Mouse (Mus musculus): ENCODE measurements around the gene Gng8. TPM values are rescaled to one million over a fixed set of nuclear protein-coding genes. Genes with fewer than 3 reads are reported as not detected.

The Gng8 gene
- total and polyA plus RNA-seq, 2 experiments from 2014 or later: 4.1 to 4.7 TPM

- Histone ChIP-seq H3K27me3 (ENCODE audit: insufficient read depth, low read length) (no peaks in the 10 kb centered on the region), H3K27ac (no peak overlapping the region), H3K36me3 (ENCODE audit: insufficient read depth, low read length) (no peaks in the 10 kb centered on the region), H3K4me1 (ENCODE audit: insufficient read depth, low read length) (no peaks in the 10 kb centered on the region), H3K4me2 (ENCODE audit: low read depth, low read length) (no peak overlapping the region), H3K9me3 (ENCODE audit: low read length) (no peaks in the 10 kb centered on the region), H3K9ac (replicated peaks; ENCODE audit: low read length) (no peak overlapping the region), H3K4me3 (ENCODE audit: low read length) (no peak overlapping the region)
- WGBS: 60% methylated on average over 9 of the region's 9 CpGs
- no peak for ATAC-seq
- DNase-seq (ENCODE audit: low spot score): no peak
- no peak for TF ChIP-seq CTCF (IDR thresholded peaks at IDR 0.05; ENCODE audit: low read depth)
These were observed 14.0 kb downstream of the Gng8 start for GRCm38 (mm10) chr7:16905491-16906021.

GRCm38 (mm10) chr7:16906281-16906680 is 14.7 kb downstream of the Gng8 start, which contains the start of gene Ptgir:
Gene Ptgir, plus strand, starts transcription at chr7:16906490.
- 16% methylated on average over 6 of the region's 6 CpGs for WGBS
- no peak for DNase-seq (ENCODE audit: low spot score)
- no peak for TF ChIP-seq CTCF (IDR thresholded peaks at IDR 0.05; ENCODE audit: low read depth)
- no peak for ATAC-seq
- Histone ChIP-seq H3K27me3 (ENCODE audit: insufficient read depth, low read length) (no peaks in the 10 kb centered on the region), H3K4me1 (ENCODE audit: insufficient read depth, low read length) (no peaks in the 10 kb centered on the region), H3K9ac (replicated peaks; ENCODE audit: low read length) (no peak within 1 kb of the TSS), H3K4me3 (ENCODE audit: low read length) (no peak within 1 kb of the TSS), H3K9me3 (ENCODE audit: low read length) (no peaks in the 10 kb centered on the region), H3K36me3 (ENCODE audit: insufficient read depth, low read length) (no peaks in the 10 kb centered on the region), H3K4me2 (ENCODE audit: low read depth, low read length) (no peak within 1 kb of the TSS), H3K27ac (no peak within 1 kb of the TSS)

- WGBS: 90% methylated on average over 41 of the region's 41 CpGs
- Histone ChIP-seq H3K9ac (replicated peaks; ENCODE audit: low read length) (no peak overlapping the region), H3K4me2 (ENCODE audit: low read depth, low read length) (no peak overlapping the region), H3K4me1 (ENCODE audit: insufficient read depth, low read length) (no peaks in the 10 kb centered on the region), H3K36me3 (ENCODE audit: insufficient read depth, low read length) (no peaks in the 10 kb centered on the region), H3K9me3 (ENCODE audit: low read length) (no peaks in the 10 kb centered on the region), H3K27me3 (ENCODE audit: insufficient read depth, low read length) (no peaks in the 10 kb centered on the region), H3K4me3 (ENCODE audit: low read length) (no peak overlapping the region), H3K27ac (no peak overlapping the region)
- no peak for TF ChIP-seq CTCF (IDR thresholded peaks at IDR 0.05; ENCODE audit: low read depth)
- ATAC-seq (no peak), DNase-seq (ENCODE audit: low spot score) (no peak)
These were observed 15.4 kb downstream of the Gng8 start for GRCm38 (mm10) chr7:16906889-16907559.

GRCm38 (mm10) chr7:16907842-16908241 is 16.3 kb downstream of the Gng8 start:
- no peak for TF ChIP-seq CTCF (IDR thresholded peaks at IDR 0.05; ENCODE audit: low read depth)
- DNase-seq (ENCODE audit: low spot score) (no peak), ATAC-seq (no peak)
- Histone ChIP-seq H3K4me3 (ENCODE audit: low read length) (no peak overlapping the region), H3K4me1 (ENCODE audit: insufficient read depth, low read length) (no peaks in the 10 kb centered on the region), H3K9me3 (ENCODE audit: low read length) (no peaks in the 10 kb centered on the region), H3K27ac (no peak overlapping the region), H3K36me3 (ENCODE audit: insufficient read depth, low read length) (no peaks in the 10 kb centered on the region), H3K4me2 (ENCODE audit: low read depth, low read length) (no peak overlapping the region), H3K27me3 (ENCODE audit: insufficient read depth, low read length) (no peaks in the 10 kb centered on the region), H3K9ac (replicated peaks; ENCODE audit: low read length) (no peak overlapping the region)
- WGBS: 69% methylated on average over 7 of the region's 7 CpGs

GRCm38 (mm10) chr7:16908367-16908766 is 16.8 kb downstream of the Gng8 start:
- DNase-seq (ENCODE audit: low spot score): no peak
- H3K4me1 ChIP-seq (ENCODE audit: insufficient read depth, low read length): no peaks in the 10 kb centered on the region
- no peaks in the 10 kb centered on the region for H3K27me3 ChIP-seq (ENCODE audit: insufficient read depth, low read length)
- no peak overlapping the region for H3K27ac ChIP-seq
- WGBS: 46% methylated on average over 11 of the region's 11 CpGs
- no peak overlapping the region for H3K4me3 ChIP-seq (ENCODE audit: low read length)
- H3K9ac ChIP-seq (replicated peaks; ENCODE audit: low read length): no peak overlapping the region
- no peak for TF ChIP-seq CTCF (IDR thresholded peaks at IDR 0.05; ENCODE audit: low read depth)
- no peaks in the 10 kb centered on the region for H3K36me3 ChIP-seq (ENCODE audit: insufficient read depth, low read length)
- no peaks in the 10 kb centered on the region for H3K9me3 ChIP-seq (ENCODE audit: low read length)
- ATAC-seq: no peak
- H3K4me2 ChIP-seq (ENCODE audit: low read depth, low read length): no peak overlapping the region

- Histone ChIP-seq H3K27ac (no peak overlapping the region), H3K4me2 (ENCODE audit: low read depth, low read length) (no peak overlapping the region), H3K9ac (replicated peaks; ENCODE audit: low read length) (no peak overlapping the region), H3K27me3 (ENCODE audit: insufficient read depth, low read length) (no peaks in the 10 kb centered on the region), H3K4me3 (ENCODE audit: low read length) (no peak overlapping the region), H3K9me3 (ENCODE audit: low read length) (no peaks in the 10 kb centered on the region), H3K4me1 (ENCODE audit: insufficient read depth, low read length) (no peaks in the 10 kb centered on the region), H3K36me3 (ENCODE audit: insufficient read depth, low read length) (no peaks in the 10 kb centered on the region)
- ATAC-seq: no peak
- no peak for TF ChIP-seq CTCF (IDR thresholded peaks at IDR 0.05; ENCODE audit: low read depth)
- no peak for DNase-seq (ENCODE audit: low spot score)
- 62% methylated on average over 11 of the region's 11 CpGs for WGBS
These were observed 17.3 kb downstream of the Gng8 start for GRCm38 (mm10) chr7:16908859-16909258.

GRCm38 (mm10) chr7:16909909-16910308 is 18.3 kb downstream of the Gng8 start:
- no peaks in the 10 kb centered on the region for H3K27me3 ChIP-seq (ENCODE audit: insufficient read depth, low read length)
- DNase-seq (ENCODE audit: low spot score): no peak
- peaks cover 6% of the 10 kb centered on the region for H3K36me3 ChIP-seq (ENCODE audit: insufficient read depth, low read length)
- no peak overlapping the region for H3K4me2 ChIP-seq (ENCODE audit: low read depth, low read length)
- H3K4me1 ChIP-seq (ENCODE audit: insufficient read depth, low read length): no peaks in the 10 kb centered on the region
- TF ChIP-seq CTCF (IDR thresholded peaks at IDR 0.05; ENCODE audit: low read depth): no peak
- no peak overlapping the region for H3K27ac ChIP-seq
- H3K9me3 ChIP-seq (ENCODE audit: low read length): no peaks in the 10 kb centered on the region
- ATAC-seq: no peak
- no peak overlapping the region for H3K9ac ChIP-seq (replicated peaks; ENCODE audit: low read length)
- H3K4me3 ChIP-seq (ENCODE audit: low read length): no peak overlapping the region
- 44% methylated on average over 10 of the region's 10 CpGs for WGBS
